Mouse (Mus musculus): ENCODE results near the gene Flt1.

GRCm38 (mm10) chr5:147775222-147775621, 49.4 kb upstream of the Flt1 start:
- TF ChIP-seq EP300 (IDR thresholded peaks at IDR 0.05; ENCODE audit: low read depth): no peak
- no peak for TF ChIP-seq CTCF (IDR thresholded peaks at IDR 0.05; ENCODE audit: low read depth)

Data from liver, embryonic 14.5 days (tissue).